Mouse (Mus musculus): ENCODE measurements around the gene Ciz1. TPM values are rescaled to one million over a fixed set of nuclear protein-coding genes. Genes with fewer than 3 reads are reported as not detected.

Ciz1 gene
- polyA plus RNA-seq, 1 experiment from 2014 or later: 53.7 TPM

DNA sequence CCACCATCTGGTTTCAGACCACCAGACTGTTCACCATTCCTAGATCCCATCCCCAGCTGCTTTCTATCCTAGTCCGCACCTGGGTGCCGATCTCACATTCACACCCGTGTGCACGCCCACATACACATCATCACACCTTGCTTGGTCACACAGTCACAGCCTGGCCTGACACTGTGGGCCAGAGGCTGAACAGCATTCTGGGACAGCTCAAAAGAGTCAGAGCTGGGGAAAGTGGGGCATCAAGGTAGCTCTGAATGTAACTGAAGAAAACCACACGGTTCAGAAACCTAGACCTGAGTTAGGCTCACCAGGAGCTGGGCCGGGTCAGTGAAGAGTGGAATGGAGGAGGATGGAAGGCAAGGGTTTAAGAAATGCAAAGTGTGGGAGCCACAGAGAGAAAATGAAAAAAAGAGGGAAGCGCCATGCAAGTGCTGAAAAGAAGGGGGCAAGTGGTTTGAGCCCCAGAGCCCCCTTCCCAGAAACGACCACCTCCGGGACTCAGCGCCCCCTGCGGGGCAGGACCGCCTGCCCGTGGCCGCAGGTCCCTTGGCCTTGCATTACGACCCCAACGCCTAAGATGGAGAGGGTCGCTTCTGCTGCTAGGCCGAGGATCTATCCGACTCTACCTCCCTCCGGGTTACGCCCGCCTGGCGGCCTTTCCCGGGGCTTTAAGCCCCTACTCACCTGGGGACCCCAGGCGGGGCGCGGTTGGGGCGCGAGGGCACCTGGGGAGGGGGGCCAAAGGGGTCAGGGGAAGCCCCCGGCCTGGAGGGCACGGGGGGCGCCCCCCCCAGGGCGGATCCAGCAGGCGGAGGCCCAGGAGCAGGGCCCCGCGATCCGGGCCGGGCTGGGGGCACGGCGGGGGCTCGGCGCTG lies 40.4 kb upstream of the Ciz1 start:
- no peak for ATAC-seq (ENCODE audit: low FRiP score)
- peaks cover 71% of the 10 kb centered on the region for H3K36me3 ChIP-seq
- H3K4me1 ChIP-seq (replicated peaks): peaks cover 29% of the 10 kb centered on the region
- WGBS: 12% methylated on average over 34 of the region's 42 CpGs
- peak overlapping the region; percentile 46 for H3K4me3 ChIP-seq
- peak overlapping the region; percentile 85 for H3K4me2 ChIP-seq
- H3K27me3 ChIP-seq: peaks cover 51% of the 10 kb centered on the region
- no peaks in the 10 kb centered on the region for H3K9me3 ChIP-seq
- peak overlapping the region; percentile 75 for H3K9ac ChIP-seq
- no peak overlapping the region for H3K27ac ChIP-seq

GRCm38 (mm10) chr2:32312318-32312964 lies 39.7 kb upstream of the Ciz1 start:
- Histone ChIP-seq H3K4me2 (peak overlapping the region; percentile 85), H3K4me3 (peak overlapping the region; percentile 46), H3K27me3 (peaks cover 59% of the 10 kb centered on the region), H3K4me1 (replicated peaks) (peaks cover 35% of the 10 kb centered on the region), H3K9me3 (no peaks in the 10 kb centered on the region), H3K9ac (peak overlapping the region; percentile 75), H3K36me3 (peaks cover 67% of the 10 kb centered on the region), H3K27ac (peak overlapping the region; percentile 30; the same call in 1 of the 2 replicates)
- under 1% methylated on average over 49 of the region's 56 CpGs for WGBS
- peak; percentile 60 for ATAC-seq (ENCODE audit: low FRiP score)

GRCm38 (mm10) chr2:32314831-32315230 lies 37.3 kb upstream of the Ciz1 start:
- ATAC-seq (ENCODE audit: low FRiP score): no peak
- H3K9me3 ChIP-seq: no peaks in the 10 kb centered on the region
- WGBS: 95% methylated on average over 14 of the region's 14 CpGs
- H3K9ac ChIP-seq: no peak overlapping the region
- H3K4me1 ChIP-seq (replicated peaks): peaks cover 58% of the 10 kb centered on the region
- H3K36me3 ChIP-seq: peaks cover 54% of the 10 kb centered on the region
- H3K27me3 ChIP-seq: peaks cover 79% of the 10 kb centered on the region
- H3K27ac ChIP-seq: no peak overlapping the region
- H3K4me2 ChIP-seq: no peak overlapping the region
- no peak overlapping the region for H3K4me3 ChIP-seq

DNA sequence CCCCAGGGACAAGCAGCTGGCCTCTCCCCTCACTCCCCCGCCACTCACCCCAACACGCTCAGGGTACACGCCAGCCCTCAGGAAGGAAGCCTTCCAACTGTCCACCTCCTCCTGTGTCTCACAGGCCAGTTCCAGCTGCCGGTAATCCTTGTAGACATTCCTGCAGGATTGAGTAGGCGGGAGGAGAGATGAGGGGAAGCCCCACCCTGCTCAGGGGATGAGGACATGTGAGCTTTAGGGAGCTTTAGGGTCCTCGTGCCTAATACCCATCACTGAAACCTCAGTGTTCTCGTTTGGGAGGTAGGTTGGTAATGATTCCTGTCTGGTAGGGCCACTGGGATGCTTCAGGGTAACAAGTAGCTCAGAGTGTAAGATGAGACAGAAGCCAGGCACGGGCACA lies 36.4 kb upstream of the Ciz1 start:
- 39% methylated on average over 8 of the region's 8 CpGs for WGBS
- Histone ChIP-seq H3K27me3 (peaks cover 80% of the 10 kb centered on the region), H3K36me3 (peaks cover 54% of the 10 kb centered on the region), H3K4me1 (replicated peaks) (peaks cover 52% of the 10 kb centered on the region), H3K9ac (no peak overlapping the region), H3K27ac (no peak overlapping the region), H3K9me3 (no peaks in the 10 kb centered on the region), H3K4me2 (no peak overlapping the region), H3K4me3 (no peak overlapping the region)
- ATAC-seq (ENCODE audit: low FRiP score): no peak

GRCm38 (mm10) chr2:32316887-32317656 lies 35.1 kb upstream of the Ciz1 start:
- Histone ChIP-seq H3K36me3 (peaks cover 54% of the 10 kb centered on the region), H3K4me1 (replicated peaks) (peaks cover 46% of the 10 kb centered on the region), H3K9ac (no peak overlapping the region), H3K9me3 (no peaks in the 10 kb centered on the region), H3K4me3 (no peak overlapping the region), H3K27ac (peak overlapping the region; percentile 42; the same call in 1 of the 2 replicates), H3K4me2 (no peak overlapping the region), H3K27me3 (peaks cover 70% of the 10 kb centered on the region)
- 74% methylated on average over 20 of the region's 20 CpGs for WGBS
- no peak for ATAC-seq (ENCODE audit: low FRiP score)

DNA sequence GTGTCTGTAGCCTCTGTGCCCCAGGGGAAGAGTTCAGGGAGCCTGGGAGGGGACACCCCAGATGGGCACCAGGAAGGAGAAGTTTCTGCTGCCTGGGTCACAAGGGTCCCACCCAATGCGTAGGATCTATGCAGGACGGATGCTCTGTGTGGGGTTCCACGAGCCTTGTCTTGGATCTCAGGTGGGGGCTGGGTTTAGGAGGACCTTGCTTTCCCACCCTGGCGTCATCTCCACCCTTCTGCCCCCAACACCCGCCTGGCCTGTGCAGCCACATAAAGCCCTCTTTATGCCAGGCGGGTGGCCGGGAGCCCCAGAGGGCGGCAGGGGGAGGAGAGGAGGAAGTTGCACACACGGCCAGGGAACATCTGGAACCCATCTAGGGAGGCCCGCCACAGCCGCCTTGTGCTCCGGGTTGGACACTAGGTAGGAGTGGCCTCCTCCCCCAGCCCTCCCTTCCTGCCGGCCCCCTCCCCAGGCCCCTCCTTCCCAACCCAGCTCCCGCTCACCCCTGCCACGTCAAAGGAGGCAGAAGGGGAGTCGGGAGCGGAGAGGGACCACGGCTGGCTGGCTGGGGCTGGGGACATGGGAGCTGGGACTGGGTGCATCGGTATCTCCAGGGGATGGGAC lies 34.2 kb upstream of the Ciz1 start:
- Histone ChIP-seq H3K36me3 (peaks cover 51% of the 10 kb centered on the region), H3K4me2 (peak overlapping the region; percentile 43), H3K9me3 (no peaks in the 10 kb centered on the region), H3K27me3 (peaks cover 63% of the 10 kb centered on the region), H3K4me1 (replicated peaks) (peaks cover 47% of the 10 kb centered on the region), H3K4me3 (peak overlapping the region; percentile 19), H3K27ac (peak overlapping the region; percentile 58), H3K9ac (peak overlapping the region; percentile 59)
- WGBS: 18% methylated on average over 11 of the region's 19 CpGs
- ATAC-seq (ENCODE audit: low FRiP score): peak; percentile 18; the same call in 1 of the 2 replicates

DNA sequence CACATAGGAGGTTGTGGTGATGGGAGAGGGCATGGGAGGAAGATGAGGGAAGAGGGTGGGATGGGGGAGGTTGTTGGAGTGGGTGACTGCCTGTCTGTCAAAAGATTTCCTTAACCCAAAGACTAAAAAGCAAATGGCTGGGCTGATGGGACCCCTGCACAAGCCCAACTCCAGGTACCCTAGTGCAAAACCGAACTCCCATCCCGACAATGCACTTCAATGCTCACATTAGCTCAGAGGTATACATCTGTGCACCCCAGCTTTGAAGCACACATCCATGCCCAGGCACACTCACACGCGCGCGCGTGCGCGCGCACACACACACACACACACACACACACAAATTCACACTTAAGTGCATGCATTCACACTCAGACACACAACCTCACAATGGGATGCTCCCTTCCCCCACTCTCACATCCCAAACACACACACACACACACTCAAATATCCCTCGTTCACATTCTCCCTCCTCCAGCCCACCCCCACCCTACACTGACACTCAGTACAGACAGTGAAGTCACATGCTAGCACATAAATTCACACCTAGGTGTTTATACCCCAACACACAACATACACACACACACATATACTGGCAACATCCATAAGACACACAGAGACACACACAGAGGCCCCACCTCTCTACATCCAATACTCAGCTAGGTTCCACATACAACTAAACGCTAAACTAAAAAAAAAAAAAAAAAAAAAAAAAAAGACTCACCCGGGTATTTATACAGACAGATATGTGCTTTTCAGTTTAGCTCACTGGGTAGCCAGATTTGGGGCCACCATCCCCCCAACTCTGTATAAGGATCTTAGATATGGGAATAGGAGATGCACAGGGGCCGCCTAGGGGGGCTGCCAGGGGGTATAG lies 33.2 kb upstream of the Ciz1 start:
- peak overlapping the region; percentile 59; the same call in 1 of the 2 replicates for H3K9ac ChIP-seq
- peaks cover 48% of the 10 kb centered on the region for H3K36me3 ChIP-seq
- H3K4me1 ChIP-seq (replicated peaks): peaks cover 56% of the 10 kb centered on the region
- peaks cover 54% of the 10 kb centered on the region for H3K27me3 ChIP-seq
- H3K4me3 ChIP-seq: peak overlapping the region; percentile 19
- 79% methylated on average over 14 of the region's 14 CpGs for WGBS
- no peaks in the 10 kb centered on the region for H3K9me3 ChIP-seq
- peak overlapping the region; percentile 58; the same call in 1 of the 2 replicates for H3K27ac ChIP-seq
- H3K4me2 ChIP-seq: peak overlapping the region; percentile 43
- no peak for ATAC-seq (ENCODE audit: low FRiP score)

DNA sequence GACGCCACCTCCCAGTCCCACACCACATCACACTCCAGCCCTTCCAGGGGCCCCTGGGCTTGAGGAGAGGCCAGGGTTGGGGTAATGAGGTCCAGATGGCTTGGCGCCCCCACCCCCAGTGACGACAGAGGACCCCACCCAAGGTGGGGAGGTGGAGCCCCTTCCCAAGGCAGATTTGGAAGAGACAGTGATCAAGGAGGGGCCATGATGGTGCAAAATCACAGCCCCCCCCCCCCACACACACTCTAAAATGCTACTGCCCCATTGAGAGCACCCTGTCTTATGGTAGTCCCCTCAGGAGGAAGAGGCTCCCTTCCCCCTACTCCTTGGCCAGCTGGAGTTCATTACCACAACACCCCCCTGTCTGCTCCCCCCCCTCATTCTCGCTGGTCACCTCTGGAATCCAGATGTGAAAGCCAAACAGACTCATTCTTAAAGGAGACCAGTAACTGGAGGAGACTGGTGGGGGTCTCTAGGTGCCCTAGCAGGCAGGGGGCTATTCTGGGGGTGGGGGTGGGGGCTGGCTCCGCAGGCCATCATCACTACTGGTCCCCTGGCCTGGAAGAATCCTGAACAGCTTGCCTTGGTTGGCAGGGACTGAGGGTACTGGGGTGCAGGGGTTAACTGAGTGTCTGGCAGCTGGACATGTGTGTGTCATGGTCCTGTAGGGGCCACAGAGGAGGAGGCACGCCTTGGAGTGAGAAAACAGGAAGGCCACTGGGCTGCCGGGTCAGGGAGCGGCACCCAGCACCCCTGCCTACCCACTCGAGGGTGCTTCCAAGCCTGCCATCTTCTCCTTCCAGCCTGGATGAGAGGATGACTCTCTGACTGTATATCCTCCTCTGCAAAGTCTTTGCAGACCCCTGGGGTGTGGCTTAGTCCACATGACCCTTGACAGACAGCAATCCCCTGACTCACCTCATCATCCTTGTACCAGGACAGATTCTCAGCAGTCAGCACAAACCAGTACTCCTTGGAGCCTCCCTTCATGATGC lies 32.2 kb upstream of the Ciz1 start:
- 0 out of 2 replicates have a peak overlapping the region, but pooled peaks have one; percentile 8 for H3K27ac ChIP-seq
- peaks cover 56% of the 10 kb centered on the region for H3K4me1 ChIP-seq (replicated peaks)
- no peaks in the 10 kb centered on the region for H3K9me3 ChIP-seq
- peak overlapping the region; percentile 13; the same call in 1 of the 2 replicates for H3K9ac ChIP-seq
- no peak for ATAC-seq (ENCODE audit: low FRiP score)
- peaks cover 44% of the 10 kb centered on the region for H3K36me3 ChIP-seq
- H3K4me2 ChIP-seq: no peak overlapping the region
- peaks cover 49% of the 10 kb centered on the region for H3K27me3 ChIP-seq
- no peak overlapping the region for H3K4me3 ChIP-seq
- WGBS: 63% methylated on average over 9 of the region's 9 CpGs

DNA sequence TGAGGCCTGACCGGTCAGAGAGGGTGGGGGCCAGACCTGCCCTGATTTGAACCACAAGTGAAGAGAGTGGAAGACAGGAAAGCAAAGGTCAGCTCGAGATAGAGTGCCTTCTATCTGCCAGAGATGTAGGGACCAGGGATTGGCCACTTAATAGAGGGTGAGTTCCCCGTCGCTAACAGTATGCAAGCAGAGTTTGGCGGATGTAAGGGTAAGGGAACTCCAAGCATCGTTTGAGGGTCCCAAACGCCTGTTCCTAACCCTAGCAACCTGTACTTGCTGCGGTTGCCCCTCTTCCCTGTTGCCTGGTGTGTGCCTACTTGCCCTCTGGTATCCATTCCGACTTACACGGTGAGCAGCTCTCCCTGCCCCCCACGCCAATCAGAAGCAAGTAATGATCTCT lies 31.4 kb upstream of the Ciz1 start:
- Histone ChIP-seq H3K9ac (no peak overlapping the region), H3K36me3 (peaks cover 38% of the 10 kb centered on the region), H3K27ac (no peak overlapping the region), H3K27me3 (peaks cover 42% of the 10 kb centered on the region), H3K4me3 (no peak overlapping the region), H3K4me1 (replicated peaks) (peaks cover 53% of the 10 kb centered on the region), H3K4me2 (no peak overlapping the region), H3K9me3 (no peaks in the 10 kb centered on the region)
- no peak for ATAC-seq (ENCODE audit: low FRiP score)
- WGBS: 73% methylated on average over 11 of the region's 11 CpGs

DNA sequence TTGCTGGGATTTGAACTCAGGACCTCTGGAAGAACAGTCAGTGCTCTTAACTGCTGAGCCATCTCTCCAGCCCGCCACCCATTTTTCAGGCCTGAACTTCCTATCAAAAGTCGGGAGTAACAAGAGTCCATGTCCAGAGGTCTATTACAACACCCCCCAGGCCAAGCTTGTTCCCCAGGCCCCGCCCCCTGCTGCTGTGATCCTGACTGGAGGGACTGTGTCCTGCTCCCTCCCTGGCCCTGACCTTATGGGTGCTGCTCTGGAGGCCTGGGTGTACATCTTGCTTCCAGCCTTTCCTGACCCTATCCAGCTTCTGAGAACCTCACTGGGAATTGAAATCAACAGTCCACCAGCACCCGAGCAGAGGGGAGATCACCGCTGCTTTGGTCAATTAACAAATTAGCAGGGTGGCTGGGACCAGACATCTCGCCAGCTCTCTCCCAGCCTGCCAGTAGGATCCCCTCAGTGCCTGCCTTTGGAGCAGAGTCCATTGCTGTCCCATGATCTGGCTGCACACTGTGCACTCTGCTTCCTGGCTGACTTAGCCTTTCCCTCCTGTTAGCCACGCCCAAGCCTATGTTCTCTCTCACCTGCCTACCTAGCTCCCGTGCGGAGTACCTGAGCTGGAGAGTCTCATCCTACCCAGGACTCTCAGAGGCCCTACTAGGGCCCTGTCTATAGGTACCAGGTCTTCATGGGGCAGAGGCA lies 30.4 kb upstream of the Ciz1 start:
- peaks cover 35% of the 10 kb centered on the region for H3K36me3 ChIP-seq
- peaks cover 37% of the 10 kb centered on the region for H3K27me3 ChIP-seq
- no peak overlapping the region for H3K4me2 ChIP-seq
- peaks cover 51% of the 10 kb centered on the region for H3K4me1 ChIP-seq (replicated peaks)
- no peak for ATAC-seq (ENCODE audit: low FRiP score)
- peak overlapping the region; percentile 89 for H3K27ac ChIP-seq
- WGBS: 78% methylated on average over 9 of the region's 9 CpGs
- peak overlapping the region; percentile 46; the same call in 1 of the 2 replicates for H3K9ac ChIP-seq
- no peak overlapping the region for H3K4me3 ChIP-seq
- H3K9me3 ChIP-seq: no peaks in the 10 kb centered on the region
